Mouse (Mus musculus): Measurements from ENCODE around the gene Zfp184. TPM values are rescaled to one million over a fixed set of nuclear protein-coding genes. Genes with fewer than 3 reads are reported as not detected.
A peak's percentile ranks its signal among the peaks of the same experiment; 100 is the strongest.

The Zfp184 gene
- polyA plus RNA-seq, 1 experiment from 2014 or later = 19.9 TPM

DNA sequence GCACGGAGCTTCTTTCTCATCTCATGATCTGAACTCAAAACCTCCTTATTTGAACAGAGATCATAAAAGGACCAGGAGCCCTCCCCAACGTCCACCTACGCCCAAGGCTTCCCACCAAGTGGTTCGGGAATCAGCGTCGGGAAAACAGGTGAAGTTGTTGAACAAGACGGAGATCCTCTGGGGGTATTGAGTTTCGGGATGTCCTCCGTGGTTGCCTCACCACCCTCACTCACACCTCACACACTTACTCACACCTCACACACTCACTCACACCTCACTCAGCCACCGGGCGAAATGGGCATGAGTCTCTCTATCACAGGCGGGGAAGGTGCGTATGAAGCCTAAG is 51.9 kb downstream of the Zfp184 start:
- Histone ChIP-seq H3K9me3 (no peaks in the 10 kb centered on the region), H3K36me3 (no peaks in the 10 kb centered on the region), H3K4me3 (peak overlapping the region; percentile 18), H3K4me1 (replicated peaks) (peaks cover 6% of the 10 kb centered on the region; the same call in 1 of the 2 replicates), H3K27ac (no peak overlapping the region), H3K4me2 (peak overlapping the region; percentile 4; the same call in 1 of the 2 replicates), H3K27me3 (peaks cover 93% of the 10 kb centered on the region), H3K9ac (no peak overlapping the region)
- ATAC-seq (ENCODE audit: low FRiP score) = no peak
- WGBS = under 1% methylated on average over 13 of the region's 13 CpGs

GRCm38 (mm10) chr13:21997201-21997820 is 52.4 kb downstream of the Zfp184 start:
- Histone ChIP-seq H3K36me3 (no peaks in the 10 kb centered on the region), H3K27ac (no peak overlapping the region), H3K9ac (no peak overlapping the region), H3K27me3 (peaks cover 96% of the 10 kb centered on the region), H3K9me3 (no peaks in the 10 kb centered on the region), H3K4me1 (replicated peaks) (peaks cover 6% of the 10 kb centered on the region; the same call in 1 of the 2 replicates), H3K4me3 (peak overlapping the region; percentile 18; the same call in 1 of the 2 replicates), H3K4me2 (peak overlapping the region; percentile 4; the same call in 1 of the 2 replicates)
- WGBS = 2% methylated on average over 21 of the region's 21 CpGs
- ATAC-seq (ENCODE audit: low FRiP score) = no peak

- Histone ChIP-seq H3K4me2 (no peak overlapping the region), H3K4me1 (replicated peaks) (peaks cover 6% of the 10 kb centered on the region; the same call in 1 of the 2 replicates), H3K27ac (no peak overlapping the region), H3K9me3 (no peaks in the 10 kb centered on the region), H3K36me3 (no peaks in the 10 kb centered on the region), H3K4me3 (no peak overlapping the region), H3K9ac (no peak overlapping the region), H3K27me3 (peaks cover 96% of the 10 kb centered on the region)
- ATAC-seq (ENCODE audit: low FRiP score) = no peak
- WGBS = 8% methylated on average over 4 of the region's 4 CpGs
Observed at GRCm38 (mm10) chr13:21997821-21998220, 52.9 kb downstream of the Zfp184 start.

- no peak for ATAC-seq (ENCODE audit: low FRiP score)
Observed at GRCm38 (mm10) chr13:21998412-21998811, 53.5 kb downstream of the Zfp184 start.

DNA sequence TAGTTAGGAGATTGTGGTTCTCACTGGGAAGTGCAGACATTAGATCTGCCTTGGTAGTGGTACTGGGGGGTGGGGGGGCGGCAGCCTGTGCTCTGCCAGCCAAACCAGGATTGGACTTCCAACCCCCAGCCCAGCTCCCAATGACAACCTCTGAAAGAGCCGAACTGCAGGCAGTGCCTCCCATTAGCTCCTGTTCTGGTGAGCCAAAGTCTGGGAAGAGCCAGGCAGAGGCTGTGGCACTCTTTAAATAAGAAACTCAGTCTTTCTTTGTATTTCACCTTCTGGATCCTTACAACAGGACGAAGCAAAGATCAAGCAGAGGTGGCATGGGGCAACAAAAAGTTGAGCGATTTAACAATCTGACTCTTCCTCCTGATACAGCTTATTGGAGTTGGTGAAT is 54.3 kb downstream of the Zfp184 start:
- H3K9me3 ChIP-seq = no peaks in the 10 kb centered on the region
- 35% methylated on average over 4 of the region's 4 CpGs for WGBS

More at GRCm38 (mm10) chr13:21998412-21998811, 53.5 kb downstream of the Zfp184 start:
- Histone ChIP-seq H3K4me3 (no peak overlapping the region), H3K9me3 (no peaks in the 10 kb centered on the region), H3K36me3 (no peaks in the 10 kb centered on the region), H3K9ac (no peak overlapping the region), H3K27ac (no peak overlapping the region), H3K4me2 (no peak overlapping the region), H3K4me1 (replicated peaks) (peaks cover 6% of the 10 kb centered on the region; the same call in 1 of the 2 replicates), H3K27me3 (peaks cover 98% of the 10 kb centered on the region)
- WGBS = 28% methylated on average over 3 of the region's 3 CpGs

DNA sequence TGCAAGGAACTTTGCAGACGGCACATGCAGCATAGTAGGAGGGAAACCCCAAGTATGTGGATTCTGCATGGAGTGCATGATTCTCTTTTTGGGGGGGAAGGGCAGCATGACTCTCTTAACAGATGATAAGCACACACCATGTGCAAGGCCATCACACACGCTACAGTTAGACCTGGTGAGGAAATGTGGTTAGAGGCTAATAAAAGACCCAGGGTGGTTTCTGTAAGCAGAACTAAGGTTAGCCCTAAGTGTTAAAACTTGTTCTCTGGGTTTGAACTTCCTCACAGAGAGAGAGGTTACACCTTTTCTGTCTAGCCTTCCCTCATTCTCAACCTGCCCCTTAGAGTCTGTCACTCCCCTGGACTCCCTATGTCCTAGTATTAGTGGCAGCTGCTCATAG is 56.5 kb downstream of the Zfp184 start:
- 51% methylated on average over 2 of the region's 2 CpGs for WGBS
- Histone ChIP-seq H3K36me3 (no peaks in the 10 kb centered on the region), H3K27me3 (peaks cover 100% of the 10 kb centered on the region), H3K4me3 (no peak overlapping the region), H3K9ac (no peak overlapping the region), H3K4me2 (no peak overlapping the region), H3K9me3 (no peaks in the 10 kb centered on the region), H3K4me1 (replicated peaks) (peaks cover 11% of the 10 kb centered on the region), H3K27ac (no peak overlapping the region)
- no peak for ATAC-seq (ENCODE audit: low FRiP score)

More for the DNA sequence above, 54.3 kb downstream of the Zfp184 start:
- H3K36me3 ChIP-seq = no peaks in the 10 kb centered on the region
- no peak for ATAC-seq (ENCODE audit: low FRiP score)
- H3K9ac ChIP-seq = no peak overlapping the region
- H3K4me2 ChIP-seq = no peak overlapping the region
- peaks cover 98% of the 10 kb centered on the region for H3K27me3 ChIP-seq
- H3K27ac ChIP-seq = no peak overlapping the region
- peaks cover 6% of the 10 kb centered on the region; the same call in 1 of the 2 replicates for H3K4me1 ChIP-seq (replicated peaks)
- no peak overlapping the region for H3K4me3 ChIP-seq

GRCm38 (mm10) chr13:22001823-22002222 is 56.9 kb downstream of the Zfp184 start:
- Histone ChIP-seq H3K27ac (no peak overlapping the region), H3K9ac (no peak overlapping the region), H3K4me1 (replicated peaks) (peaks cover 16% of the 10 kb centered on the region), H3K4me2 (no peak overlapping the region), H3K9me3 (no peaks in the 10 kb centered on the region), H3K36me3 (no peaks in the 10 kb centered on the region), H3K4me3 (no peak overlapping the region), H3K27me3 (peaks cover 100% of the 10 kb centered on the region)
- WGBS = 25% methylated on average over 5 of the region's 5 CpGs
- ATAC-seq (ENCODE audit: low FRiP score) = no peak

GRCm38 (mm10) chr13:22005605-22006333 is 60.9 kb downstream of the Zfp184 start:
- H3K27me3 ChIP-seq = peaks cover 100% of the 10 kb centered on the region
- peak; percentile 75 for ATAC-seq (ENCODE audit: low FRiP score)
- peak overlapping the region; percentile 43 for H3K4me3 ChIP-seq
- H3K9ac ChIP-seq = peak overlapping the region; percentile 49
- peaks cover 18% of the 10 kb centered on the region for H3K4me1 ChIP-seq (replicated peaks)
- 1% methylated on average over 37 of the region's 45 CpGs for WGBS
- peak overlapping the region; percentile 71 for H3K4me2 ChIP-seq
- H3K36me3 ChIP-seq = no peaks in the 10 kb centered on the region
- no peak overlapping the region for H3K27ac ChIP-seq
- no peaks in the 10 kb centered on the region for H3K9me3 ChIP-seq

DNA sequence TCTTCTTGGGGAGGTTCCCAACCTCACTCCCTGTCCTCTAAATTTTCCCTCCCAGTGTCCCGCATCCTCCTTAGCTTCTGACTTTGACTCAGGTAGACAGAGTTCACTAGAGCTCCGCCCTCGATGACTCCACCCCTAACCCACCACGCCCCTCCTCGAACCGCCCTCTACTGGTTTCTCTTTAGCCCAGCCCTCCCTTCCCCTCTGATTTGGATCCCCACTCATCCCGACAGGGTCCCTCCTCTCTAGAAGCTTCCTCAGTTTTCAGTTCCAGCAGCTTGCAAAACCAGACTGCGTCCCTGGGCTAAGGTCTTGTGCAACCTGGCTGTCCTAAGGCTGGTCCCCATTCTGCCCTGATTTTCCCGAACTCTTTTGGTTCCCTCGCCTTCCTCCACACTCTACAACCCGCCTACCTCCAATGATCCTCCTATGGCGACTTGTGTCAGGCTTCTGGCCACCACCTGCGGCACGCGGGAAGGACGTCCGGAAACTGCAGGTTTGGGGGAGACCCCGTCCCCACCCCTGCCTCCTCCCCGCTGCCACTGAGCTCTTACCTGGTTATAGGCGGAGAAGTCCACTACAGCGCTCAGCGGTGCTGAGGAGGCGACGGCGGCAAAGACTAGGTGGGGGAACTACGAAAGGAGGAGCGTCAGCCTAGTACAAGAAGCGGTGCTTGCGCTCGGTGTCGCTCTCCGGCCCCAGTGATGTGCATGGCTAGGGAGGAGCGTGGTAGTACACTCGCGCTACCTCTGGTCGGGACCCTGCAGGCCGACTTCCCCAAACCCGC is 61.6 kb downstream of the Zfp184 start:
- WGBS = under 1% methylated on average over 38 of the region's 38 CpGs
- ATAC-seq (ENCODE audit: low FRiP score) = peak; percentile 78
- no peaks in the 10 kb centered on the region for H3K36me3 ChIP-seq
- H3K4me2 ChIP-seq = peak overlapping the region; percentile 71
- H3K27me3 ChIP-seq = peaks cover 99% of the 10 kb centered on the region
- peak overlapping the region; percentile 49 for H3K9ac ChIP-seq
- peaks cover 18% of the 10 kb centered on the region for H3K4me1 ChIP-seq (replicated peaks)
- no peaks in the 10 kb centered on the region for H3K9me3 ChIP-seq
- H3K4me3 ChIP-seq = peak overlapping the region; percentile 43
- H3K27ac ChIP-seq = no peak overlapping the region

- H3K4me3 ChIP-seq = peak overlapping the region; percentile 43
- H3K9me3 ChIP-seq = no peaks in the 10 kb centered on the region
- peak overlapping the region; percentile 36; the same call in 1 of the 2 replicates for H3K9ac ChIP-seq
- H3K27ac ChIP-seq = no peak overlapping the region
- peaks cover 18% of the 10 kb centered on the region for H3K4me1 ChIP-seq (replicated peaks)
- H3K4me2 ChIP-seq = peak overlapping the region; percentile 71
- no peaks in the 10 kb centered on the region for H3K36me3 ChIP-seq
- ATAC-seq (ENCODE audit: low FRiP score) = no peak
- peaks cover 97% of the 10 kb centered on the region for H3K27me3 ChIP-seq
- 1% methylated on average over 18 of the region's 18 CpGs for WGBS
Observed at GRCm38 (mm10) chr13:22007121-22007510, 62.2 kb downstream of the Zfp184 start.

GRCm38 (mm10) chr13:22007872-22008271 is 63.0 kb downstream of the Zfp184 start:
- no peak for ATAC-seq (ENCODE audit: low FRiP score)
- Histone ChIP-seq H3K4me2 (no peak overlapping the region), H3K9ac (no peak overlapping the region), H3K4me3 (no peak overlapping the region), H3K4me1 (replicated peaks) (peaks cover 18% of the 10 kb centered on the region), H3K9me3 (no peaks in the 10 kb centered on the region), H3K27me3 (peaks cover 97% of the 10 kb centered on the region), H3K36me3 (no peaks in the 10 kb centered on the region), H3K27ac (no peak overlapping the region)
- WGBS = 52% methylated on average over 7 of the region's 7 CpGs

GRCm38 (mm10) chr13:22008707-22009106 is 63.8 kb downstream of the Zfp184 start:
- H3K4me2 ChIP-seq = no peak overlapping the region
- H3K4me3 ChIP-seq = no peak overlapping the region
- H3K4me1 ChIP-seq (replicated peaks) = peaks cover 18% of the 10 kb centered on the region
- H3K36me3 ChIP-seq = no peaks in the 10 kb centered on the region
- H3K27ac ChIP-seq = no peak overlapping the region
- H3K27me3 ChIP-seq = peaks cover 96% of the 10 kb centered on the region
- H3K9me3 ChIP-seq = no peaks in the 10 kb centered on the region
- no peak for ATAC-seq (ENCODE audit: low FRiP score)
- H3K9ac ChIP-seq = no peak overlapping the region
- 72% methylated on average over 3 of the region's 3 CpGs for WGBS

Data from hindbrain, embryonic 13.5 days (tissue).